8 mouse cellular contexts compared by ENCODE assay signal in the genomic region with DNA sequence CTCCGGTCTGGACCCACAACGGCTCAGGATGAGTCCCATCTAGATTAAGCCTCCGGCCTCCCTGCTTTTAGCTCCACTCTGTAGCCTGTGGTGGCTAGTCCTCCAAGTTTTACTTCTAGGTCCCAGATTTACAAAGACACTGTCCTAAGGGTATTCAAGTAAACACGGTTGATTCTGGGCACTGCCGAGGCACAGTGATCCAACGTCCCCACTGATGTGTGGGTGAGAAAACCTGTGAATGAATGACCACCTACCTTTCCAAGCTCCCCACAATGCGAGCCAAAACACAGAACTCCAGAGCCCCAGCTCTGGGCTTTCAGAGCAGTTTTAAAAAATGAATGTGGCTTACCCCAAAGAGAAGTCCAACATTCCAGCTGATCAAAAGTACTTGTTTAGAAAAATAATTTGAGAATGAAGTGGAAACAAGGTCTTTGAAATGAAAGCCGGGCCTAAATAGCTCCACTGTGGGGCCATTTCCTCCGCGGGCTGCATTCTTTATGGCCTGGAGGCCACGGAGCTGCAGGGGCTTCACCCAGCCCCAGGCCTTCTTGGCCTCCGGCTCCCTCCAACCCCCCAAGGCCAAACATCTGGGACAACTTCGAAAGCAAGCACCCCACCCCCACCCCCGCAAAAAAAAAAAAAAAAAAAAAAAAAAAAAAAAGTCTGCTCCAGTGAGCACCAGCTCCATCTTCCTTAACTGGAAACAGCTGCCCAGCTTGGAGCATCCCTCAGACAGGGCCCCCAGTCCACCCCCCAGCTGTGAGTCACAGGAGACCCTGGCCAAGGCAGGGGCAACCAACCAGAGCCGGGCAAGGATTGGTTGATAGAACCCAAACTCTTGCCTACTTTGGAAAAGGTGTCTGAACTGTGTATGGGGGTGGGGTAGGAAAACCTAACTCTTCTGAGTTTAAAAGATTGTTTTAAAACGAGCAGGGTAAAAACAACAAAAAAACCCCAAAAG. TPM values are rescaled to one million over a fixed set of nuclear protein-coding genes. Genes with fewer than 3 reads are reported as not detected.
DNase-seq lines count a peak whose midpoint lies in the region; ATAC-seq and TF ChIP-seq lines count a peak whose summit lies in the region.

No protein-coding gene starts in this region.

- 18% methylated on average over 16 of the region's 16 CpGs for WGBS in kidney, adult 2 months
- WGBS in stomach, embryonic 15.5 days = 22% methylated on average over 16 of the region's 16 CpGs

- no peaks in the 10 kb centered on the region for H3K9me3 ChIP-seq in stomach, embryonic 15.5 days

- intact Hi-C loops in left cerebral cortex, postnatal 4 days (cut with DNase I) = no loop called here

- peaks cover 17% of the 10 kb centered on the region for H3K36me3 ChIP-seq in kidney, adult 2 months (ENCODE audit: control insufficient read depth, insufficient read depth, low read length)
- 0 out of 2 replicates have a peak, but pooled peaks cover 7% of the 10 kb centered on the region for H3K36me3 ChIP-seq in stomach, embryonic 15.5 days

- H3K27me3 ChIP-seq in kidney, adult 2 months (replicated peaks; ENCODE audit: control insufficient read depth, insufficient read depth, low read length) = no peaks in the 10 kb centered on the region
- H3K27me3 ChIP-seq in stomach, embryonic 15.5 days (replicated peaks) = no peaks in the 10 kb centered on the region

- peak overlapping the region; percentile 86 for H3K27ac ChIP-seq in kidney, adult 2 months (ENCODE audit: insufficient read depth, low read depth, low read length)
- peak overlapping the region; percentile 93 for H3K27ac ChIP-seq in stomach, embryonic 15.5 days

- peak overlapping the region; percentile 39; the same call in 1 of the 2 replicates for H3K9ac ChIP-seq in stomach, embryonic 15.5 days

- DNase-seq in adrenal gland, adult (ENCODE audit: inconsistent age in 2 of 2, low spot score in 1 of 2) = peak; percentile 49 to 71
- no peak for DNase-seq in adrenal gland, postnatal 4 days (ENCODE audit: low spot score in 2 of 2)
- peak; percentile 44 for DNase-seq in R1 (ENCODE audit: low read depth, low spot score)
- DNase-seq in forelimb bud, embryonic 11.5 days (ENCODE audit: low read depth, low spot score) = peak; percentile 73
- DNase-seq in kidney, adult 2 months = peak; percentile 64
- peak; percentile 60 for DNase-seq in lung, postnatal 10 days
- DNase-seq in left cerebral cortex, postnatal 4 days = no peak

- no peak for TF ChIP-seq CTCF in kidney, adult 2 months (conservative IDR thresholded peaks at IDR 0.05; ENCODE audit: insufficient read depth, insufficient read length, low read depth, low read length)

- no peak for ATAC-seq in stomach, embryonic 15.5 days (ENCODE audit: insufficient read depth, low FRiP score, low read depth)

- peaks cover 27% of the 10 kb centered on the region for H3K4me1 ChIP-seq in kidney, adult 2 months (ENCODE audit: control insufficient read depth, insufficient read depth, low read length)
- peaks cover 33% of the 10 kb centered on the region for H3K4me1 ChIP-seq in stomach, embryonic 15.5 days

- no peak overlapping the region for H3K4me3 ChIP-seq in kidney, adult 2 months (ENCODE audit: insufficient read depth, low read depth, low read length)
- peak overlapping the region; percentile 31; the same call in 1 of the 2 replicates for H3K4me3 ChIP-seq in stomach, embryonic 15.5 days (replicated peaks)

- H3K4me2 ChIP-seq in stomach, embryonic 15.5 days = peak overlapping the region; percentile 60

- TF ChIP-seq POLR2A in kidney, adult 2 months (IDR thresholded peaks at IDR 0.05; ENCODE audit: low read depth, low read length) = no peak

RNA-seq across cellular contexts. Expression of a gene that starts 5.2 kb away (rescaled TPM):
- total RNA-seq in adrenal gland, postnatal 4 days (2021) = 10 to 100 TPM; 65.6 to 71.3 TPM
- polyA plus RNA-seq in kidney, adult 2 months (2012; rRNA removed) = 34.3 and 45.8 TPM in 2 replicates
- 24.6 and 25.7 TPM in 2 replicates for polyA plus RNA-seq in stomach, embryonic 15.5 days (2015; fragmentation: Nextera tagmentation; extraction: Ambion mirVana)
- 10 to 100 TPM; 23.3 to 24.3 TPM for total RNA-seq in left cerebral cortex, postnatal 4 days (2021)

Comparison
In these comparisons a context has a peak if more than half of its experiments do, and no peak if none do; other contexts are left out.
1. DNase-seq: peak in adrenal gland, adult (2 of 2), R1 (single experiment), forelimb bud, embryonic 11.5 days (single experiment), kidney, adult 2 months (single experiment) and lung, postnatal 10 days (single experiment); none in adrenal gland, postnatal 4 days (0 of 2) and left cerebral cortex, postnatal 4 days (single experiment).